Mouse (Mus musculus) adrenal gland, adult 2 months (tissue): ENCODE data around the gene Gm13695. TPM values are rescaled to one million over a fixed set of nuclear protein-coding genes. Genes with fewer than 3 reads are reported as not detected.
"Not testable (repeated sequence)": the region's sequence is repeated elsewhere in the genome, so short reads cannot be mapped to it uniquely, and the experiment has no call there.

Experiments
- DNase-seq: peaks from one replicate; pipeline ENCODE4 v3.0.0; 2021
- long read RNA-seq: library from polyadenylated mRNA; stranded (forward); transcript quantifications from one replicate; pipeline ENCODE4 v2.0.0, GENCODE M21; 2021
- polyA plus RNA-seq: library from polyadenylated mRNA; depleted of rRNA; stranded (reverse); fragments of >200 nt; gene quantifications from 2 replicates; pipeline ENCODE4 v1.2.3, GENCODE M21; 2012; rRNA removed
- total RNA-seq, 2 experiments: library from RNA; stranded (reverse); gene quantifications; 2 replicates each; pipeline ENCODE4 v1.2.3; 2021

Gm13695 gene
- 1 to 10 TPM in 1 of 2 experiments, not detected in 1; 1.1 TPM for total RNA-seq
- not detected in 2 replicates for polyA plus RNA-seq
- long read RNA-seq = 0 reads

- not testable (repeated sequence) for DNase-seq
These were observed at the start of gene Gm13695 for GRCm38 (mm10) chr2:83967013-83967412. Gene Gm13695 (plus strand): TSS chr2:83967313.

GRCm38 (mm10) chr2:83929478-83930088 is 37.5 kb upstream of the Gm13695 start:
- DNase-seq = no peak

GRCm38 (mm10) chr2:83940931-83941361 is 26.2 kb upstream of the Gm13695 start, which contains the start of gene Zswim2:
Gene Zswim2 (minus strand): TSS chr2:83941228.
- peak; percentile 8 for DNase-seq

- no peak for DNase-seq
These were observed 25.7 kb upstream of the Gm13695 start for GRCm38 (mm10) chr2:83941378-83941777.

- DNase-seq = no peak
These were observed 25.3 kb upstream of the Gm13695 start for GRCm38 (mm10) chr2:83941792-83942191.

- DNase-seq = not testable (repeated sequence)
These were observed 11.7 kb upstream of the Gm13695 start, which contains the start of gene Gm13698 for GRCm38 (mm10) chr2:83955393-83955792. Gene Gm13698 (plus strand): TSS chr2:83955693.

GRCm38 (mm10) chr2:83961203-83961602 is 5.9 kb upstream of the Gm13695 start, which contains the start of gene Gm13693:
Gene Gm13693 (plus strand): TSS chr2:83961503.
- not testable (repeated sequence) for DNase-seq

GRCm38 (mm10) chr2:83972823-83973222 is 5.7 kb downstream of the Gm13695 start, which contains the start of gene Gm13696:
Gene Gm13696 (plus strand): TSS chr2:83973123.
- not testable (repeated sequence) for DNase-seq

- not testable (repeated sequence) for DNase-seq
These were observed 11.5 kb downstream of the Gm13695 start, which contains the start of gene Gm13694 for GRCm38 (mm10) chr2:83978633-83979032. Gene Gm13694 (plus strand): TSS chr2:83978933.

GRCm38 (mm10) chr2:83984443-83984842 is 17.3 kb downstream of the Gm13695 start, which contains the start of gene Gm13697:
Gene Gm13697 (plus strand): TSS chr2:83984743.
- not testable (repeated sequence) for DNase-seq

GRCm38 (mm10) chr2:83990253-83990652 is 23.1 kb downstream of the Gm13695 start, which contains the start of gene Gm13691:
Gene Gm13691 (plus strand): TSS chr2:83990553.
- DNase-seq = not testable (repeated sequence)

GRCm38 (mm10) chr2:83993639-83994255 is 26.6 kb downstream of the Gm13695 start:
- DNase-seq = not testable (repeated sequence)

- DNase-seq = not testable (repeated sequence)
These were observed 27.4 kb downstream of the Gm13695 start for GRCm38 (mm10) chr2:83994526-83994925.

- no peak for DNase-seq
These were observed 41.8 kb downstream of the Gm13695 start for GRCm38 (mm10) chr2:84008913-84009312.

- no peak for DNase-seq
These were observed 42.7 kb downstream of the Gm13695 start for GRCm38 (mm10) chr2:84009818-84010217.

- DNase-seq = no peak
These were observed 47.5 kb downstream of the Gm13695 start for GRCm38 (mm10) chr2:84014572-84014971.

GRCm38 (mm10) chr2:84016291-84016690 is 49.2 kb downstream of the Gm13695 start:
- DNase-seq = not testable (repeated sequence)

- no peak for DNase-seq
These were observed 51.2 kb downstream of the Gm13695 start for GRCm38 (mm10) chr2:84018330-84018729.
